19 mouse cellular contexts compared by ENCODE assay signal in genomic region chr1:191465170-191465569, GRCm38 (mm10).
DNase-seq lines count a peak whose midpoint lies in the region; ATAC-seq and TF ChIP-seq lines count a peak whose summit lies in the region.
"Had no signal": no experiment of that assay in that cellular context is flagged by ENCODE, and none has a peak within 500 bp of the region (broad histone marks: within the 10 kb centered on the region; RNA-seq: fewer than 3 reads in every experiment).

No protein-coding gene starts in this region.

- no peaks in the 10 kb centered on the region for H3K36me3 ChIP-seq in heart, embryonic 16.5 days (ENCODE audit: control insufficient read depth, insufficient read depth)
- no peaks in the 10 kb centered on the region for H3K36me3 ChIP-seq in lung, postnatal 0 days (ENCODE audit: insufficient read depth, low read length)
- H3K36me3 ChIP-seq: hindbrain, embryonic 10.5 days; liver, embryonic 15.5 days had no signal

- H3K27me3 ChIP-seq in heart, embryonic 16.5 days (ENCODE audit: control insufficient read depth, insufficient read depth, low read length), result no peaks in the 10 kb centered on the region
- H3K27me3 ChIP-seq in lung, postnatal 0 days (replicated peaks; ENCODE audit: insufficient read depth, low read length), result no peaks in the 10 kb centered on the region
- H3K27me3 ChIP-seq: liver, embryonic 15.5 days had no signal

- WGBS in heart, embryonic 16.5 days, result 15% methylated on average over 2 of the region's 2 CpGs
- WGBS in lung, postnatal 0 days, result 14% methylated on average over 2 of the region's 2 CpGs

- no peaks in the 10 kb centered on the region for H3K9me3 ChIP-seq in heart, embryonic 16.5 days (replicated peaks; ENCODE audit: control insufficient read depth, low read length)
- no peaks in the 10 kb centered on the region for H3K9me3 ChIP-seq in lung, postnatal 0 days (ENCODE audit: low read length)
- H3K9me3 ChIP-seq: hindbrain, embryonic 10.5 days; liver, embryonic 15.5 days had no signal

- H3K27ac ChIP-seq in heart, embryonic 16.5 days (ENCODE audit: low read length), result peak overlapping the region; percentile 33
- peak overlapping the region; percentile 69 for H3K27ac ChIP-seq in lung, postnatal 0 days (ENCODE audit: low read length)
- H3K27ac ChIP-seq: hindbrain, embryonic 10.5 days; kidney, postnatal 0 days; liver, embryonic 15.5 days; macrophage had no signal

- no peak overlapping the region for H3K9ac ChIP-seq in heart, embryonic 16.5 days (ENCODE audit: low read length)
- no peak overlapping the region for H3K9ac ChIP-seq in lung, postnatal 0 days (replicated peaks; ENCODE audit: low read depth)
- H3K9ac ChIP-seq: liver, embryonic 15.5 days had no signal

- H3K4me1 ChIP-seq in heart, embryonic 16.5 days (ENCODE audit: control insufficient read depth, insufficient read depth, low read length), result peaks cover 49% of the 10 kb centered on the region
- H3K4me1 ChIP-seq in lung, postnatal 0 days (ENCODE audit: insufficient read depth, low read depth, low read length), result peaks cover 38% of the 10 kb centered on the region; the same call in 1 of the 2 replicates

- TF ChIP-seq CTCF in lung, postnatal 0 days (IDR thresholded peaks at IDR 0.05), result no peak

- no peak overlapping the region for H3K4me3 ChIP-seq in heart, embryonic 16.5 days (ENCODE audit: low read length)
- no peak overlapping the region for H3K4me3 ChIP-seq in lung, postnatal 0 days (ENCODE audit: low read depth, low read length)
- H3K4me3 ChIP-seq: hindbrain, embryonic 10.5 days; liver, embryonic 15.5 days had no signal

- ATAC-seq in frontal cortex, adult (ENCODE audit: low TSS enrichment), result 0 out of 2 replicates have a peak, but pooled peaks have one; percentile 25
- no peak for ATAC-seq in heart, embryonic 16.5 days (replicated peaks; ENCODE audit: extremely low read depth, insufficient read depth, low FRiP score)
- ATAC-seq in lung, postnatal 0 days, result peak; percentile 49
- ATAC-seq: forebrain, embryonic 14.5 days; midbrain, embryonic 16.5 days had no signal

- DNase-seq in frontal cortex, postnatal 36 days (ENCODE audit: low spot score in 2 of 2), result no peak
- DNase-seq in heart, adult 18-20 months, result no peak
- DNase-seq in layer of hippocampus, adult 9-11 months, result peak; percentile 36
- no peak for DNase-seq in layer of hippocampus, postnatal 36 days
- peak; percentile 64 for DNase-seq in lung, postnatal 0 days (ENCODE audit: low spot score)
- DNase-seq in lung, postnatal 10 days, result no peak
- DNase-seq: adrenal gland, postnatal 10 days; cerebellum, adult 2 months; cerebellum, postnatal 25 days; gastrocnemius, postnatal 10 days; kidney, adult 18-20 months had no signal

- H3K4me2 ChIP-seq in heart, embryonic 16.5 days (ENCODE audit: low read depth, low read length), result no peak overlapping the region
- 0 out of 2 replicates have a peak overlapping the region, but pooled peaks have one; percentile 14 for H3K4me2 ChIP-seq in lung, postnatal 0 days (replicated peaks; ENCODE audit: low read depth, low read length)
- H3K4me2 ChIP-seq: liver, embryonic 15.5 days had no signal

- TF ChIP-seq EP300 in lung, postnatal 0 days (IDR thresholded peaks at IDR 0.05), result peak; percentile 69

Comparison
In these comparisons a context has a peak if more than half of its experiments do, and no peak if none do; other contexts are left out.
1. DNase-seq: peak in layer of hippocampus, adult 9-11 months (single experiment) and lung, postnatal 0 days (single experiment); none in frontal cortex, postnatal 36 days (0 of 2), heart, adult 18-20 months (0 of 2), layer of hippocampus, postnatal 36 days (0 of 2) and lung, postnatal 10 days (single experiment).